Mouse (Mus musculus): ENCODE results near the gene Dop1b. TPM values are rescaled to one million over a fixed set of nuclear protein-coding genes. Genes with fewer than 3 reads are reported as not detected.
A peak's percentile ranks its signal among the peaks of the same experiment; 100 is the strongest.

The Dop1b gene
- polyA plus RNA-seq, 1 experiment from 2014 or later, result 21.7 TPM

GRCm38 (mm10) chr16:93788388-93788787 is 76.7 kb downstream of the Dop1b start:
- H3K36me3 ChIP-seq, result peaks cover 10% of the 10 kb centered on the region
- no peak overlapping the region for H3K27ac ChIP-seq (replicated peaks)
- 87% methylated on average over 4 of the region's 4 CpGs for WGBS
- no peaks in the 10 kb centered on the region; the same call in 1 of the 2 replicates for H3K9me3 ChIP-seq
- no peak overlapping the region for H3K9ac ChIP-seq (replicated peaks)
- no peaks in the 10 kb centered on the region for H3K27me3 ChIP-seq
- 0 out of 2 replicates have a peak, but pooled peaks cover 7% of the 10 kb centered on the region for H3K4me1 ChIP-seq
- no peak for ATAC-seq (ENCODE audit: low FRiP score, low read depth)
- H3K4me2 ChIP-seq (replicated peaks), result no peak overlapping the region
- H3K4me3 ChIP-seq, result no peak overlapping the region

DNA sequence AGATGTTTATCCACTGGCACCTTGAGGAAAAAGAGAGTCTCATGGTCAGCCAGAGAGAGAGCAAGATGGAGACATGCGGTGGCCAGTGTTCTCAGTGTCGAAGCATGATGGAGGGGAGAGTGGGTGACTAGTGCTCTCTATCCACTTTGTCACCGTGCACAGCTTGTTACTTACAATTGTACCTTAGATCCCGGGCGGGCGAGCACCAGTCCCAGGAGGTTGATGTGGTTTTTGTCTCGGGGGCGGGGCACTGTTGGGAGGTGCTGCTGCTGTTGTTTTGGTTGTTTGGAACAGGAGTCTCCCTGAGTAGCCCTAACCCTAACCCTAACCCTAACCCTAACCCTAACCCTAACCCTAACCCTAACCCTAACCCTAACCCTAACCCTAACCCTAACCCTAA is 77.2 kb downstream of the Dop1b start:
- Histone ChIP-seq H3K4me3 (no peak overlapping the region), H3K36me3 (peaks cover 6% of the 10 kb centered on the region), H3K27ac (replicated peaks) (no peak overlapping the region), H3K9ac (replicated peaks) (no peak overlapping the region), H3K4me1 (0 out of 2 replicates have a peak, but pooled peaks cover 7% of the 10 kb centered on the region), H3K4me2 (replicated peaks) (no peak overlapping the region), H3K27me3 (no peaks in the 10 kb centered on the region), H3K9me3 (no peaks in the 10 kb centered on the region; the same call in 1 of the 2 replicates)
- WGBS, result 95% methylated on average over 8 of the region's 8 CpGs
- ATAC-seq (ENCODE audit: low FRiP score, low read depth), result no peak

GRCm38 (mm10) chr16:93789971-93790755 is 78.5 kb downstream of the Dop1b start:
- ATAC-seq (ENCODE audit: low FRiP score, low read depth), result no peak
- H3K4me1 ChIP-seq, result 0 out of 2 replicates have a peak, but pooled peaks cover 7% of the 10 kb centered on the region
- 24% methylated on average over 5 of the region's 5 CpGs for WGBS
- peak overlapping the region; percentile 35 for H3K27ac ChIP-seq (replicated peaks)
- H3K4me2 ChIP-seq (replicated peaks), result no peak overlapping the region
- no peak overlapping the region for H3K9ac ChIP-seq (replicated peaks)
- no peaks in the 10 kb centered on the region for H3K36me3 ChIP-seq
- H3K4me3 ChIP-seq, result no peak overlapping the region
- no peaks in the 10 kb centered on the region for H3K9me3 ChIP-seq
- no peaks in the 10 kb centered on the region for H3K27me3 ChIP-seq

DNA sequence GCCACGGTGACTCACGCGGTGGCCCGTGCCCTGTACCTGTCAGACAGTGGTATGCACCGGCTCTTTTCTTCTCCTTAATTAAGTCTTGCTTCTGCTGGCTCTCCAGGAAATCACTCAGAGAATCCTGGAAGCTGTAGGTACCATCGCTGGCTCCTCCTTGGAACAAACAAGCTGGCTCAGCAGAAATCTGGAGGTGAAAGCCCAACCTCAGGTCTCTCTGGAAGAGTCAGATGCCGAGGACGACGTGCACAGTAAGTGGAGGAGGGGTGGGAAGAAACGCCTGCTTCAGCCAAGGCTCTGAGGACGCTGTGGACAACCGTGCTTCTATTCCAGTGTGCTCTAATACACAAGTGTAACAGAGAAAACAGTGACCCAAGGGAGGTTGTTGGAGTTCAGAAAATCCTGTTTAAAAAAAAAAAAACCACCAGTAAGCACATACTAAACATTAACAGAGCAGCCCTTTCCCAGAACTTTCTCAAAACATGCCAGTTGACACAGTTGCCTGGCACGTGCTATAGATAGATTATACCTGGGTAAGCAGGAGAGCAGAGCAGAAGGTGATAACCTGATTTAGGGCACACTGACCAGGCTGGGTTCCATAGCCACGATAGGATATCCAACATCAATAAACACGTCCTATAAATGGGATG is 81.4 kb downstream of the Dop1b start:
- Histone ChIP-seq H3K4me2 (replicated peaks) (no peak overlapping the region), H3K36me3 (no peaks in the 10 kb centered on the region), H3K4me3 (no peak overlapping the region), H3K4me1 (0 out of 2 replicates have a peak, but pooled peaks cover 7% of the 10 kb centered on the region), H3K9me3 (no peaks in the 10 kb centered on the region), H3K9ac (replicated peaks) (no peak overlapping the region), H3K27me3 (no peaks in the 10 kb centered on the region), H3K27ac (replicated peaks) (no peak overlapping the region)
- 80% methylated on average over 15 of the region's 15 CpGs for WGBS
- no peak for ATAC-seq (ENCODE audit: low FRiP score, low read depth)

- ATAC-seq (ENCODE audit: low FRiP score, low read depth), result no peak
- H3K4me3 ChIP-seq, result no peak overlapping the region
- WGBS, result 81% methylated on average over 5 of the region's 5 CpGs
Observed at GRCm38 (mm10) chr16:93794845-93795244, 83.1 kb downstream of the Dop1b start.

DNA sequence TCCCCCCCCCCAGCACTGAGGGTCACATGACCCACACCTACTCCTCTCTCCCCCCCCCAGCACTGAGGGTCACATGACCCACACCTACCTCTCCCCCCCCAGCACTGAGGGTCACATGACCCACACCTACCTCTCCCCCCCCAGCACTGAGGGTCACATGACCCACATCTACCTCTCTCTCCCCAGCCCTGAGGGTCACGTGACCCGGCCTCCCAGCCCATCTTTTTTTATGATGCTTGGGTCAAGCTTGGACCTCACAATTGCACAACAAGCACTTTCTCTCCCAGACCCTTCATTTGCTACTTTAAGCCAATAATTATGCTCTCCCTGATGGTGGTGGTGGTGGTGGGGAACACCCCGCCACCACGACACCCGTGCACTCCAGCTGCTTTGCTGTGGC is 83.7 kb downstream of the Dop1b start:
- Histone ChIP-seq H3K9me3 (no peaks in the 10 kb centered on the region), H3K4me2 (replicated peaks) (no peak overlapping the region), H3K27me3 (no peaks in the 10 kb centered on the region), H3K9ac (replicated peaks) (no peak overlapping the region), H3K27ac (replicated peaks) (no peak overlapping the region), H3K4me3 (no peak overlapping the region), H3K4me1 (0 out of 2 replicates have a peak, but pooled peaks cover 6% of the 10 kb centered on the region), H3K36me3 (peaks cover 6% of the 10 kb centered on the region; the same call in 1 of the 2 replicates)
- WGBS, result 95% methylated on average over 5 of the region's 5 CpGs
- ATAC-seq (ENCODE audit: low FRiP score, low read depth), result no peak

More at GRCm38 (mm10) chr16:93794845-93795244, 83.1 kb downstream of the Dop1b start:
- H3K4me1 ChIP-seq, result 0 out of 2 replicates have a peak, but pooled peaks cover 7% of the 10 kb centered on the region
- H3K27ac ChIP-seq (replicated peaks), result no peak overlapping the region
- H3K9ac ChIP-seq (replicated peaks), result no peak overlapping the region
- H3K27me3 ChIP-seq, result no peaks in the 10 kb centered on the region
- H3K9me3 ChIP-seq, result no peaks in the 10 kb centered on the region
- H3K4me2 ChIP-seq (replicated peaks), result no peak overlapping the region
- H3K36me3 ChIP-seq, result peaks cover 2% of the 10 kb centered on the region; the same call in 1 of the 2 replicates

GRCm38 (mm10) chr16:93797021-93797840 is 85.5 kb downstream of the Dop1b start:
- no peaks in the 10 kb centered on the region for H3K4me1 ChIP-seq
- H3K9ac ChIP-seq (replicated peaks), result no peak overlapping the region
- H3K4me2 ChIP-seq (replicated peaks), result no peak overlapping the region
- H3K27ac ChIP-seq (replicated peaks), result no peak overlapping the region
- no peak overlapping the region for H3K4me3 ChIP-seq
- no peaks in the 10 kb centered on the region for H3K27me3 ChIP-seq
- no peak for ATAC-seq (ENCODE audit: low FRiP score, low read depth)
- no peaks in the 10 kb centered on the region for H3K9me3 ChIP-seq
- peaks cover 15% of the 10 kb centered on the region for H3K36me3 ChIP-seq
- WGBS, result 90% methylated on average over 12 of the region's 12 CpGs

GRCm38 (mm10) chr16:93797841-93798492 is 86.3 kb downstream of the Dop1b start:
- Histone ChIP-seq H3K36me3 (peaks cover 15% of the 10 kb centered on the region), H3K27me3 (no peaks in the 10 kb centered on the region), H3K4me1 (no peaks in the 10 kb centered on the region), H3K4me3 (no peak overlapping the region), H3K27ac (replicated peaks) (no peak overlapping the region), H3K9me3 (no peaks in the 10 kb centered on the region), H3K4me2 (replicated peaks) (no peak overlapping the region), H3K9ac (replicated peaks) (no peak overlapping the region)
- 86% methylated on average over 11 of the region's 11 CpGs for WGBS
- ATAC-seq (ENCODE audit: low FRiP score, low read depth), result no peak

GRCm38 (mm10) chr16:93798623-93799022 is 86.9 kb downstream of the Dop1b start:
- H3K9ac ChIP-seq (replicated peaks), result no peak overlapping the region
- no peaks in the 10 kb centered on the region for H3K4me1 ChIP-seq
- H3K27ac ChIP-seq (replicated peaks), result no peak overlapping the region
- peaks cover 15% of the 10 kb centered on the region for H3K36me3 ChIP-seq
- no peaks in the 10 kb centered on the region for H3K27me3 ChIP-seq
- no peak overlapping the region for H3K4me3 ChIP-seq
- no peaks in the 10 kb centered on the region for H3K9me3 ChIP-seq
- no peak overlapping the region for H3K4me2 ChIP-seq (replicated peaks)
- 73% methylated on average over 5 of the region's 5 CpGs for WGBS
- no peak for ATAC-seq (ENCODE audit: low FRiP score, low read depth)

DNA sequence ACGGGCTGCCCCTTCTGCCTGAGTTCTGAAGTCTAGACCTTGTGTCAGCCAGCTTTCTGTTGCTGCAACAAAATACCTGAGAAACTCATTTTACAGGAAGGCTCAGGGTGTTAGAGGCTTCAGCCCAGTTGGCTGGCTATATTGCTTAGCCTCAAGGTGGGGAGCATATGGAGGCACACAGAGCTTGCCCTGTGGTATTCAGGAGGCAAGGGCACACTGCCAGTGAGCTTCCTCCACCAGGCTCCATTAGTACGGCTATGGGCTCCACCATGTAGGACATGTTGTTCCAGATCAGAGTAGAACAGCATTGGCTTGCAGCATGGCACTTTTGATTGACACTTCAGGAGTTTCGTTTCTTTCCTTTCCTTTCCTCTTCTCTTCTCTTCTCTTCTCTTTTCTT is 87.4 kb downstream of the Dop1b start:
- no peaks in the 10 kb centered on the region for H3K9me3 ChIP-seq

GRCm38 (mm10) chr16:93799936-93800335 is 88.2 kb downstream of the Dop1b start:
- 95% methylated on average over 16 of the region's 16 CpGs for WGBS
- no peak overlapping the region for H3K27ac ChIP-seq (replicated peaks)
- H3K4me3 ChIP-seq, result no peak overlapping the region
- H3K9ac ChIP-seq (replicated peaks), result no peak overlapping the region
- H3K27me3 ChIP-seq, result no peaks in the 10 kb centered on the region
- no peak for ATAC-seq (ENCODE audit: low FRiP score, low read depth)
- H3K4me2 ChIP-seq (replicated peaks), result no peak overlapping the region
- H3K36me3 ChIP-seq, result peaks cover 20% of the 10 kb centered on the region
- H3K9me3 ChIP-seq, result no peaks in the 10 kb centered on the region
- H3K4me1 ChIP-seq, result no peaks in the 10 kb centered on the region

More for the DNA sequence above, 87.4 kb downstream of the Dop1b start:
- peaks cover 15% of the 10 kb centered on the region for H3K36me3 ChIP-seq
- no peak for ATAC-seq (ENCODE audit: low FRiP score, low read depth)
- 93% methylated on average over 3 of the region's 3 CpGs for WGBS
- no peak overlapping the region for H3K4me2 ChIP-seq (replicated peaks)
- no peak overlapping the region for H3K4me3 ChIP-seq
- no peaks in the 10 kb centered on the region for H3K27me3 ChIP-seq
- H3K4me1 ChIP-seq, result no peaks in the 10 kb centered on the region
- no peak overlapping the region for H3K27ac ChIP-seq (replicated peaks)
- no peak overlapping the region for H3K9ac ChIP-seq (replicated peaks)
